Mouse (Mus musculus): ENCODE data around the gene Frmd8.

The Frmd8 gene

DNA sequence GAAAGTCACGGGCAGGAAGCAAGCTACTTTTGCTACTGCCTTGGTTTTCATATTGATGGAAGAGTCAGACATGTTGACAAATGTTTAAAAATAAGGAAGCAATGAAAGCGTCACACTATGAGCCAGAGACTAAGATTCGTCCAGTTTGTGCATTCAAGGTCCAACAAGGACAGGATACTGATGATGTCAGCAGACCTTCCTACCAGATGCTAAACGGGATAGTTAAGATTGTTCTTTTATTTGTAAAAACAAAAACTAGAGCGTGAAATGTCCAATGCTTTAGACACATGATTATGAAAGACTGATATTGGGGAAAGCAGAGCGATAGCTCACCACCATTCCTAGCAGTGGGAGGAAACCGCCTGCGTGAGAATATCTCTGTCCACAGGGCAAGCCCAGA lies 37.5 kb downstream of the Frmd8 start:
- no peak for DNase-seq

- no peak for DNase-seq
Observed at GRCm38 (mm10) chr19:5836941-5837572, 38.0 kb downstream of the Frmd8 start.

DNA sequence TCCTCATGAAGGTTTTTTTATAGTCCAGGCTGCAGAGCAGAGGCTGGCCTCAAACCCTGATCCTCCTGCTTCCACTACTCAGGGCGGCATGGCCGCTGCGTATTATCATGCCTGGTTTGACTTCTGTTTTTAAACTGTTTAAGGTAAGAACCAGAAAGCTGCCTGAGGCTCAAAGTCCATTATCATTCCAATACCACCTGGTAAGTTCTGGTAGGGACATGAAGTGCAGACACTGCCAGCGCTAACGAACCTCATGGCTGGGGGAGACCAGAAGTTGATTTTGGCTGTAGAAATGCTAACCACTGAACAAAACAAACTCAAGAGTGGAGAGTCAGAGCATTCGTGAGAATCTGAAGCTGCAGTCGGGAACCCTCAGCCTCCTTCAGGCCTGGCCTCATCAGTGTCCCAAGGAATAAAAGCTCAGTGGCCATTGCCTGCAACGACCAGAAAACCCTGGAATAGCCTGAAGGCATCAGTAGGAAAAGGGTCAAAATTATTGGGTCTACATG lies 39.1 kb downstream of the Frmd8 start:
- DNase-seq = no peak

- no peak for DNase-seq
Observed at GRCm38 (mm10) chr19:5835054-5835921, 39.8 kb downstream of the Frmd8 start.

GRCm38 (mm10) chr19:5834260-5834925 lies 40.7 kb downstream of the Frmd8 start:
- DNase-seq = no peak

DNA sequence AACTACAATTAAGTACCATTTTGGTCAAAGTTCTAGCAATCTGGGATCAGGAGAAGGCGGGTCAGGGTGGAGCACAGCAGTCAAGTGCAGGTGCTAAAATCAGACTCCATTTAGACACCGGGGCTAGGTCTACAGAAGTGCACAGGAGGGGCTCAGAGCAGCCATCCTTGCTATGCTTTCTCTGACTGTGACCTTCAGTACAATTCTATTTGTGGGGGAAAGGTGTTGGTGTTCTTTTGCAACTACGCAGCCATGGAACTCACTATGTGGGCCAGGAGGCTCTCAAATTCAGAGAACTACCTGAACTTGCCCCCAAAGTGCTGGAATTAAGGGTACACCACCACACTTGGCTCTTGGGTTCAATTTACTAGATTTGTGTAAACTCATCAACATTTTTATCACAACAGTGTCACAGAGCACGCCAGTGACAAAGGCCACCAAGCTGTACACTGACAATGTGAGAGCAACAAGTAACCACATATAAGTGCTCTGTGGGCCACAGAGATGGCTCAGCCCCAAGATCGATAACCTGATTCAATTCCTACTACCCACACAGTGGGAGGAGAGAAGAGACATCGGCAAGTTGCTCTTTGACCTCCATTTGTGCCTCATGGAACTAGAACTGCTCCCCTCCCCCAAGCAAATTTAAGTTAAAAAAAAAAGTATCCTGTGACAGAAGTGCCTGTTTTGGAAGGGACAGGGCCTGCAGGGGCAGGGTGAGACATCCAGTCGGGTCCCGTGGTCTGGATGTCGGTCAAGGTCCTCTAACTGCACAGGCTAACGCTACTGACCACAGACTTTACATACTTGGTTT lies 41.6 kb downstream of the Frmd8 start:
- no peak for DNase-seq

DNA sequence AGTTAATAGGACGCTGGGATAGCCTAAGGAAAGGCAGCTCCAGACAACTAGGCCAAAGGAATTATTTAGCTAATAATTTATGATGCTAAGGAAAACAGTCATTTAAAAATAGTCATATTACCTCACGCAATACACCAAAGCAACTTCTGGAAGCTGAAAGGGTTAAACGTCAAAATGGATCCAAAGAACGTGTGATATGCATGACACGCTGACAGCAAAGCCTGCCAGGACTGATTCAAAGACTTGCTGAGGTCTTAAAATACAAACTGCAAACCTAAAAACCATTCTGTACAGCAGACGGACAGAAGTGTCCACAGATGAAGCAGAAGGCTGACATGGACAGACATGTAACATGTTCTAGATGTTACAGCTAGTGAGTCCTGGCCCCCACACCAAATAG lies 42.7 kb downstream of the Frmd8 start:
- no peak for DNase-seq

GRCm38 (mm10) chr19:5831958-5832320 lies 43.1 kb downstream of the Frmd8 start:
- no peak for DNase-seq

DNA sequence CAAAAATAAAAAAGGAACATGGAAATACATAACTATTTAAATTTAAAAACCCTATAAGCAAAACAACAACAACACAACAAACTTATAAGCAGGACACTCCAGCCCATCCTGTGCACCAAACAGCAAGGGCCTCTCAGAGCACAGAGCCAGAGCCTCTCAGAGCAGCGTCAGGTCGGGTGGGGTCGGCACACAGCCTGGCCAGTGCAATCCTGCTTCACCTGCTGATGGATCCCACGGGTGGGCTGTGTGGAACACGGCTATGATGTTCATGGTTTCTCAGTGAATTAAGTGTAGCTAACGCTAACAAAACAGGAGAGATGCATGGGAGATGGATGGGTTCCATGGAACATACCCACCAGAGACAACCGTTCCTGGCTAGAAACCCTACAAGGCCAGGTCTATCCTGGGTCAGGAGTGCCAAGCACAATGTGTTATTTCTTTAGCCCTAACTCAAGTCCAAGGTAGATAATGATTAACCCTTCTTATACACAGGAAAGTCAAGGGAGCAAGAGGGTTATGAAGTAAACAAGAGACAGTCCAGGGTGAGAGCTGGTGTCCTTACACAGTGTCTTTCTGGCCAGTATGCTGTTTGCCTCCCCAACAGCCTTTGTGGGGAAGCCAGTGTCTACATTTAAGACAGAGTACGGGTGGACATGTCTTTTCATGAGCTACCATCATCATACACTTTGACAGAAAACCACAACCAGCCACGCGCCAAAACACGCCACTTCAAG lies 43.7 kb downstream of the Frmd8 start:
- no peak for DNase-seq

- no peak for DNase-seq
Observed at GRCm38 (mm10) chr19:5830776-5831175, 44.3 kb downstream of the Frmd8 start.

DNA sequence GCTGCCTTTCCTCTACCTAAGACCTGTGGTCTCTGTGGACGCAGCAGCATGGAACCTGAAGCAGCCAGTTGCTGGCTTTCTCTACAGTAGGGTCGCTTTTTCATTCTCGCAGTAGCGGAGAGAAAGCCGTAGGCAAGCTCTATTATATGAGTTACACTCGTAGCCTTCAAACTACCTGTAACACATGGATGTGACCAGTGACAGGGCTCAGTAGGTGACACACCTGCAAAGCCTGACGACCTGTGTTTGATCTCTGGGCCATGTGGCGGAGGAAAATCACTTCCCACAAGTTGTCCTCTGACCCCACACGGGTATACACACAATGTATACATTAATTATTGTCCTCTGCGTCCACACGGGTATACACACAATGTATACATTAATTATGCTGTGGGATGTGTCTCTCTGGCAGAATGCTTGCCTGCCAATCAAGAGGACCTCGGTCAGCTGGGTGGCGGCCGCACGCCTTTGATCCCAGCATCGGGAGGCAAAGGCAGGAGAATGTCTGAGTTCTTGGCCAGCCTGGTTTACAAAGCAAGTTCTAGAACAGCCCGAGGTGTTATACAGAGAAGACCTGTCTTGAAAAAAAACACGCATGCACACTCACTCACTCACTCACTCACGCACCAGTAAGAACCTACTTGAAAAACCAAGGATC lies 45.0 kb downstream of the Frmd8 start:
- DNase-seq = no peak

- DNase-seq = no peak
Observed at GRCm38 (mm10) chr19:5828905-5829304, 46.2 kb downstream of the Frmd8 start.

DNA sequence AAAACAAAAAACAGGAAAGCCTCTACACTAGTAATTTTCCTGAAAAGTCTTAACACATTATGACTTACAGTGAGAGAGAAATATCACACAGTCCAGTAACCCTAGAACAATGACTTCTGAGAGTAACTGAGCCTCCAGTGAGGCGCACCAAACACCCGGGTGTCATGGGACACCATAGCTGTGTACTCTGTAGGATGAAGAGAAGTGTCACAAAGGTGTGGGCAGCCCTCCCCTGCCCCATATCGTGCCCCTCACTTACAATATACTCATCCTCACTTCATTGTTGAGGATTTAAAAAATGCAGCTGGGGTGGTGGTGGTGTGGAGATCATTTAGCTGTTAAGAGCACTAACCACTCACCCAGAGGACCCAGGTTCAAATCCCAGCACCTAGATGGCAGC lies 46.9 kb downstream of the Frmd8 start:
- DNase-seq = no peak

- DNase-seq = no peak
Observed at GRCm38 (mm10) chr19:5827456-5828154, 47.5 kb downstream of the Frmd8 start.

DNA sequence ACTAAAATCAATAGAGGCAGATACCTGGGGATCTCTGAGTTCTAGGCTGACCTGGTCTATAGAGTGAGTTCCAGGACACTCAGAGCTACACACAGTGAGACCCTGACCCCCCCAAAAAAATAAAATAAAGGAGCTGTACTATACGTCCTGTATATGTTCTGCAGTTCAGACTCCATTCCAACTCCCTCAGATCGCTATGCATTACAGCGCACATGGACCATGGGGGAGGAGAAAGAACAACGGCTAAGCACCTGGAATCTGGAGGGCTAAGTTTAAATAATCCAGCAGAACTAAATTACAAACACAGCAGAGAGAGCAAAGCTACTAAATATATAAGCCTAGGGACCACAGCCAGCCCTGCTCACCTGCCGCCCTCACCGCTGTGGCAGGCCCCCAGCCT lies 48.0 kb downstream of the Frmd8 start:
- no peak for DNase-seq

DNA sequence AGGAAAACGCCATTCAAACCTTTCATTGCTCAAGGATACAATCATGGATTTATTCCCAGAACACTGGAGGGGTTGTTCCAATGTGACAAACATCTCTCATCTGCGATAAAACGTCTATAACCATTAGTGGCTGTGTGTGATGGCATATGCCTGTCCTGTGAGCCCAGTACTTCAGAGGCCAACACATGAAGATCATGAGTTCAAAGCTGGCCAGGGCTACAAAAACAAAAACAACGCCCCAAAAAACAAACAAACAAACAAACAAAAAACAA lies 48.4 kb downstream of the Frmd8 start:
- DNase-seq = no peak

DNA sequence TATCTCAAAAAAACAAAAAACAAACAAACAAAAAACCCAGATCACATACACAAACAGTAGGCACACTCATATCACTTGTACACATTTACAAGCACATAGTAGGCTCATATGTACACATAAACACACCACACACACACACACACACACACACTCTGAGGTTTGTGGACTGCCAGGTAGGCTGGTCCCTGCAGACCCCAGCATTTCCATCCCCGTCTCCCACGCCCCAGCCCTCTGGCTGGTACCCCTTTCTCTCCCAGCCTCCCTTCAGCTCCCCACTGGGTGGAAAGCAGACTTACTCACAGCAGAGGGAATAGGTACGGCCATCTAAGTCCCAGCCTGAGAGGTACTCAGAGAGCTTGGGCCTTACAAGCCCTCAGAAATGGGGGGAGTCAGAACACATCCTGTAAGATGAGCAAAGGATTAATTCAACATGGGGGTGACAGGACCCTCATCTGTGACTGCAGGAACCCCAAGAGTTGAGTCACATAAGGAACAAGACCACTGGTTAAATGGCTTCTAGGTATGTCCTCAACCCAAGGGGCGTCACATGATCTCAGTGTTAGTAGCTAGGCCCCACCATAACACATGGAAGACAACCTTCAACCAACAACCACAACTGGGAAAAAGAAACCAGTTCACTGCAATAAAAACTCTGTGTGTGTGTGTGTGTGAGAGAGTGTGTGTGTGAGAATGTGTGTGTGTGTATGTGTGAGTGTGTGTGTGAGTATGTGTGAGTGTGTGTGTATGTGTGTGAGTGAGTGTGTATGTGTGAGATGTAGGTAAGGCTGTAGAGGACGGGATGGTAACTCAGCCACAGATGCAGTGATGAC lies 49.0 kb downstream of the Frmd8 start:
- DNase-seq = no peak

DNA sequence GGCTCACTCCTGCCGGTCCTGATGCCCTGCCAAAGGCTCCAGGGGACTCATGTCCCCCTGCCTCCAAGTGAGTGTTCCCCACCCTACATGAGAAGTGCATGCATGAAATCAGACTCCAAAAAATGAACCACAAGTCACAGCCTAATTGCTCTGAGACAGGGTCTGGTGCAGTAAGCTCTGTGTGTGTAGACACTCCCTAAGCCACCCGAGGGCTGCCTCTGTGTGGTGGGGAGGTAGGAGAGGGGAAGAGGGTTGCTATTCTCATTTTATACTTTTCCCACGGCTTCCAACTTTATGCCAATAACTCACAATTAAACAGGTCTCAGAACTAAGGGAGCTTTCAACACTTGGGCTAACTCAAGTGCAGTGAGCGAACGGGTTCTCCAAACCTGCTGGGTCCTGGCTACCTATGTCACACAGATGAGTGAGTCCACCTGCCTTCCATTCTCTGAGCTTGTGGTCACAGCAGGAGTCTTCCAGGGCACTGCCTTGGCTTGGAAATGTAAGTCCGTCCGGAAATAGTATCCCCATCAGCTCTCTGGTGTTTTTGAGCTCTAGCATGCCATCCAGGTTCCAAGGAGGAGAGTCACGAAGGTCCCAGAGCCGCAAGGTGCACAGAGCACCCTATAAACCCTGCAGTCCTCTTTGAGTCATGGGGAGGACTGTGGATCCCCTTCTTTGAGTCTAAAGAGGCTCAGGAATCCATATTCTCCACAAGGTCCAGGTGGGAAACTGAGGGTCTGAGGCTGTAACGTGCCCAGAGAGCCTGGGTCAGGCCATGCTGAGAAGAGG lies 50.1 kb downstream of the Frmd8 start:
- DNase-seq = no peak

GRCm38 (mm10) chr19:5824043-5824825 lies 50.8 kb downstream of the Frmd8 start:
- DNase-seq = no peak

Data from embryo, embryonic 11 days (tissue).